ENCODE assay signal across 8 mouse cellular contexts in genomic region chr6:31216206-31217059, GRCm38 (mm10).
DNase-seq lines count a peak whose midpoint lies in the region; ATAC-seq and TF ChIP-seq lines count a peak whose summit lies in the region.

No protein-coding gene starts in this region.

- H3K36me3 ChIP-seq in CH12.LX (replicated peaks in 1 of 2; ENCODE audit: control insufficient read depth in 1 of 2, insufficient read depth in 1 of 2, low read length in 1 of 2), result peaks cover 0 to 43% of the 10 kb centered on the region in 2 experiments
- no peaks in the 10 kb centered on the region for H3K36me3 ChIP-seq in neural tube, embryonic 15.5 days
- no peaks in the 10 kb centered on the region; the same call in 1 of the 2 replicates for H3K36me3 ChIP-seq in testis, adult 2 months (ENCODE audit: control insufficient read depth, insufficient read depth, low read length)

- TF ChIP-seq RAD21 in CH12.LX (IDR thresholded peaks at IDR 0.05; ENCODE audit: low read depth, low read length), result no peak; the same call in none of the 2 replicates

- TF ChIP-seq POLR2A in CH12.LX (IDR thresholded peaks at IDR 0.05; ENCODE audit: low read depth, low read length), result peak; percentile 50; the same call in 1 of the 2 replicates
- TF ChIP-seq POLR2A in lung, adult 2 months (IDR thresholded peaks at IDR 0.05; ENCODE audit: borderline replicate concordance, extremely low read depth, low read depth, low read length), result peak; percentile 84
- peak; percentile 68 for TF ChIP-seq POLR2A in testis, adult 2 months (IDR thresholded peaks at IDR 0.05; ENCODE audit: control insufficient read depth, low read depth, low read length)

- no peaks in the 10 kb centered on the region for H3K9me3 ChIP-seq in CH12.LX (replicated peaks; ENCODE audit: low read length)
- H3K9me3 ChIP-seq in neural tube, embryonic 15.5 days (replicated peaks), result no peaks in the 10 kb centered on the region

- TF ChIP-seq CTCF in CH12.LX (conservative IDR thresholded peaks at IDR 0.05 in 1 of 2, IDR thresholded peaks at IDR 0.05 in 1 of 2; ENCODE audit: low read depth in 2 of 2, low read length in 2 of 2), result no peak
- no peak for TF ChIP-seq CTCF in lung, adult 2 months (IDR thresholded peaks at IDR 0.05; ENCODE audit: insufficient read depth, low read length)
- no peak for TF ChIP-seq CTCF in testis, adult 2 months (IDR thresholded peaks at IDR 0.05; ENCODE audit: control insufficient read depth, insufficient read depth, insufficient replicate concordance, low read depth, low read length)

- H3K79me2 ChIP-seq in CH12.LX (replicated peaks; ENCODE audit: control insufficient read depth, extremely low read depth, insufficient read depth, poor library complexity, severe bottlenecking), result peaks cover 37% of the 10 kb centered on the region

- TF ChIP-seq EP300 in CH12.LX (IDR thresholded peaks at IDR 0.05; ENCODE audit: low read length), result no peak

- peak overlapping the region; percentile 89 for H3K4me2 ChIP-seq in CH12.LX (ENCODE audit: insufficient read depth, low read depth, poor library complexity, severe bottlenecking)
- H3K4me2 ChIP-seq in neural tube, embryonic 15.5 days, result peak overlapping the region; percentile 99

- in situ Hi-C loops in CH12.LX (cut with MboI; ENCODE audit: low pct_ligation_motif_present, low pct_unique_long_range_greater_than_20kb, low sequenced_read_pairs), result loop anchor here (25.0 kb wide), 1 partner anchor 171 kb away; the partner anchor contains the start of gene Mkln1

- peak overlapping the region; percentile 81 to 95 (median 83) for H3K4me3 ChIP-seq in CH12.LX (replicated peaks in 1 of 3; ENCODE audit: low read depth in 2 of 3, low read length in 2 of 3, poor library complexity in 1 of 3)
- peak overlapping the region; percentile 95 for H3K4me3 ChIP-seq in lung, adult 2 months (replicated peaks; ENCODE audit: extremely low read depth, low read depth, low read length)
- peak overlapping the region; percentile 92 for H3K4me3 ChIP-seq in neural tube, embryonic 15.5 days (replicated peaks)
- peak overlapping the region; percentile 90 for H3K4me3 ChIP-seq in testis, adult 2 months (ENCODE audit: control insufficient read depth, low read depth, low read length)

- no peaks in the 10 kb centered on the region for H3K27me3 ChIP-seq in CH12.LX (replicated peaks)
- peaks cover 26% of the 10 kb centered on the region for H3K27me3 ChIP-seq in neural tube, embryonic 15.5 days (replicated peaks)
- H3K27me3 ChIP-seq in testis, adult 2 months (ENCODE audit: control insufficient read depth, insufficient read depth, low read length), result no peaks in the 10 kb centered on the region; the same call in none of the 2 replicates

- H3K27ac ChIP-seq in CH12.LX (ENCODE audit: insufficient read depth, low read depth), result peak overlapping the region; percentile 47
- no peak overlapping the region for H3K27ac ChIP-seq in neural tube, embryonic 15.5 days (replicated peaks)
- peak overlapping the region; percentile 80 for H3K27ac ChIP-seq in testis, adult 2 months (ENCODE audit: control insufficient read depth, insufficient read depth, low read depth, low read length)

- H3K4me1 ChIP-seq in CH12.LX (ENCODE audit: control insufficient read depth in 1 of 2, insufficient read depth in 2 of 2), result peaks cover 0 to 35% of the 10 kb centered on the region in 2 experiments; a peak in 2 of 4 replicates
- peaks cover 18% of the 10 kb centered on the region for H3K4me1 ChIP-seq in lung, adult 2 months (ENCODE audit: control insufficient read depth, insufficient read depth, low read length)
- peaks cover 47% of the 10 kb centered on the region for H3K4me1 ChIP-seq in neural tube, embryonic 15.5 days
- peaks cover 20% of the 10 kb centered on the region for H3K4me1 ChIP-seq in testis, adult 2 months (ENCODE audit: control insufficient read depth, insufficient read depth, low read length)

- peak; percentile 45 for DNase-seq in CH12.LX (ENCODE audit: extremely low read depth)
- DNase-seq in cerebellum, adult 11-12 months, result peak; percentile 95
- DNase-seq in forelimb bud, embryonic 11.5 days (ENCODE audit: low read depth, low spot score), result peak; percentile 39
- DNase-seq in heart, postnatal 4 days, result peak; percentile 80
- peak; percentile 88 to 91 for DNase-seq in layer of hippocampus, adult 8-10 months (ENCODE audit: low spot score in 2 of 2)
- DNase-seq in lung, adult 2 months, result peak; percentile 91

- peak; percentile 83 for ATAC-seq in neural tube, embryonic 15.5 days (ENCODE audit: low FRiP score)

- dilution Hi-C loops in CH12.LX (cut with MboI; ENCODE audit: extremely low pct_ligation_motif_present, extremely low pct_unique_long_range_greater_than_20kb, low sequenced_read_pairs), result no loop called here

- WGBS in lung, adult 2 months, result under 1% methylated on average over 100 of the region's 100 CpGs
- under 1% methylated on average over 97 of the region's 100 CpGs for WGBS in neural tube, embryonic 15.5 days

- peak overlapping the region; percentile 95 for H3K9ac ChIP-seq in CH12.LX (ENCODE audit: insufficient read depth, low read depth)
- peak overlapping the region; percentile 71 for H3K9ac ChIP-seq in neural tube, embryonic 15.5 days (replicated peaks)

TF ChIP-seq in CH12.LX, 34 proteins besides CTCF, POLR2A, EP300 and RAD21:
- TF ChIP-seq SIN3A (IDR thresholded peaks at IDR 0.05; ENCODE audit: low read length), result peak; percentile 70; the same call in 1 of the 2 replicates
- TF ChIP-seq MXI1 (IDR thresholded peaks at IDR 0.05; ENCODE audit: low read depth, low read length), result peak; percentile 50
- no peak for TF ChIP-seq MAFK (IDR thresholded peaks at IDR 0.05; ENCODE audit: insufficient replicate concordance, low read length)
- TF ChIP-seq MAX (IDR thresholded peaks at IDR 0.05; ENCODE audit: low read length), result peak; percentile 56; the same call in 1 of the 2 replicates
- TF ChIP-seq USF1 (IDR thresholded peaks at IDR 0.05; ENCODE audit: low read depth, low read length), result peak; percentile 75
- TF ChIP-seq RCOR1 (conservative IDR thresholded peaks at IDR 0.05; ENCODE audit: low read depth, low read length), result no peak
- TF ChIP-seq ELF1 (IDR thresholded peaks at IDR 0.05; ENCODE audit: low read depth, low read length), result peak; percentile 57
- TF ChIP-seq ETS1 (conservative IDR thresholded peaks at IDR 0.05; ENCODE audit: low read depth, low read length), result no peak
- TF ChIP-seq ZKSCAN1 (IDR thresholded peaks at IDR 0.05; ENCODE audit: borderline replicate concordance, low read depth, low read length), result no peak
- TF ChIP-seq USF2 (conservative IDR thresholded peaks at IDR 0.05; ENCODE audit: low read depth, low read length), result 0 out of 2 replicates have a peak, but pooled peaks have one; percentile 23
- no peak for TF ChIP-seq IRF4 (IDR thresholded peaks at IDR 0.05; ENCODE audit: low read depth, low read length)
- TF ChIP-seq MAZ (IDR thresholded peaks at IDR 0.05; ENCODE audit: low read depth, low read length), result 0 out of 2 replicates have a peak, but pooled peaks have one; percentile 56
- TF ChIP-seq ZNF384 (IDR thresholded peaks at IDR 0.05; ENCODE audit: low read depth, low read length), result no peak
- TF ChIP-seq BHLHE40 (IDR thresholded peaks at IDR 0.05; ENCODE audit: low read depth, low read length), result peak; percentile 96
- TF ChIP-seq MYC (IDR thresholded peaks at IDR 0.05; ENCODE audit: low read depth, low read length), result peak; percentile 35; the same call in 1 of the 2 replicates
- TF ChIP-seq PAX5 (IDR thresholded peaks at IDR 0.05; ENCODE audit: low read length), result no peak

Comparison
In these comparisons a context has a peak if more than half of its experiments do, and no peak if none do; other contexts are left out.
1. DNase-seq: peak in every context shown above with its lines; median percentile 95 in cerebellum, adult 11-12 months; 91 in lung, adult 2 months; 90 in layer of hippocampus, adult 8-10 months; 80 in heart, postnatal 4 days; 45 in CH12.LX; 39 in forelimb bud, embryonic 11.5 days.